Mouse (Mus musculus) CD4-positive naive resting alpha-beta T cell, adult 57 days (primary cell): ENCODE measurements around the gene BC029722. TPM values are rescaled to one million over a fixed set of nuclear protein-coding genes. Genes with fewer than 3 reads are reported as not detected.

ENCODE experiments used
- total RNA-seq: library from RNA; stranded (reverse); gene quantifications from one replicate; pipeline ENCODE4 v1.2.4, GENCODE M21; 2023

The BC029722 gene
- 26.0 TPM for total RNA-seq

GRCm38 (mm10) chr2:155819392-155819448, at the start of gene BC029722:
Gene BC029722 (minus strand): TSS chr2:155819426.

GRCm38 (mm10) chr2:155834732-155835131, 15.5 kb upstream of the BC029722 start, which contains the start of gene Fam83c:
Gene Fam83c (minus strand): TSS chr2:155834854.

GRCm38 (mm10) chr2:155826630-155827424, 7.6 kb upstream of the BC029722 start, which contains the start of gene Eif6:
Gene Eif6 (minus strand): TSS chr2:155826925.

GRCm38 (mm10) chr2:155774927-155775684, 44.1 kb downstream of the BC029722 start, which contains the start of gene Mmp24:
Gene Mmp24 (plus strand): TSS chr2:155775342.

Other genes with a start within 250 kb of the BC029722 start
- 11.2 TPM for gene Gss, start 226.6 kb downstream of the BC029722 start, total RNA-seq
- not detected for gene Myh7b, start 208.2 kb downstream of the BC029722 start, total RNA-seq
- 194 TPM for gene Trpc4ap, start 127.0 kb downstream of the BC029722 start, total RNA-seq
- 33.6 TPM for gene Edem2, start 90.0 kb downstream of the BC029722 start, total RNA-seq
- gene Gm17581, start 83.6 kb downstream of the BC029722 start, total RNA-seq: not detected
- not detected for gene Procr, start 68.3 kb downstream of the BC029722 start, total RNA-seq
- not detected for gene Mmp24, start 44.1 kb downstream of the BC029722 start, total RNA-seq
- 144 TPM for gene Eif6, start 7.5 kb upstream of the BC029722 start, total RNA-seq
- 0.47 TPM for gene Fam83c, start 15.4 kb upstream of the BC029722 start, total RNA-seq
- 44.3 TPM for gene Uqcc1, start 110.9 kb upstream of the BC029722 start, total RNA-seq
- gene Gm15557, start 121.3 kb upstream of the BC029722 start, total RNA-seq: not detected
- gene Gdf5, start 125.9 kb upstream of the BC029722 start, total RNA-seq: not detected
- 42.1 TPM for gene Cep250, start 137.0 kb upstream of the BC029722 start, total RNA-seq
- gene 6430550D23Rik, start 188.6 kb upstream of the BC029722 start, total RNA-seq: 1.7 TPM
- gene Ergic3, start 188.6 kb upstream of the BC029722 start, total RNA-seq: 58.9 TPM
- not detected for gene Fer1l4, start 233.5 kb upstream of the BC029722 start, total RNA-seq
- gene Spag4, start 245.7 kb upstream of the BC029722 start, total RNA-seq: 5.2 TPM